Mouse (Mus musculus) C2C12 (cell line): ENCODE measurements at regions not wholly inside any gene's neighbourhood (a gene's known extent, or its start where the extent isn't known, plus 50 kb on each side); places are given as distances from the start of the nearest gene placed in this dataset.

Experiments
- CTCF ChIP-seq: IDR thresholded peaks from one replicate; pipeline ENCODE4 v1.5.1; 2011; ENCODE audit not compliant: control insufficient read depth, insufficient read depth, insufficient read length
- MYOD1 ChIP-seq: IDR thresholded peaks from one replicate; pipeline ENCODE4 v1.6.1; 2011; ENCODE audit warnings: low read depth; ENCODE audit not compliant: control insufficient read depth, insufficient read length
- MYOG ChIP-seq: IDR thresholded peaks from one replicate; pipeline ENCODE4 v1.6.1; 2011; ENCODE audit not compliant: control insufficient read depth, insufficient read length; ENCODE audit errors: extremely low read depth

DNA sequence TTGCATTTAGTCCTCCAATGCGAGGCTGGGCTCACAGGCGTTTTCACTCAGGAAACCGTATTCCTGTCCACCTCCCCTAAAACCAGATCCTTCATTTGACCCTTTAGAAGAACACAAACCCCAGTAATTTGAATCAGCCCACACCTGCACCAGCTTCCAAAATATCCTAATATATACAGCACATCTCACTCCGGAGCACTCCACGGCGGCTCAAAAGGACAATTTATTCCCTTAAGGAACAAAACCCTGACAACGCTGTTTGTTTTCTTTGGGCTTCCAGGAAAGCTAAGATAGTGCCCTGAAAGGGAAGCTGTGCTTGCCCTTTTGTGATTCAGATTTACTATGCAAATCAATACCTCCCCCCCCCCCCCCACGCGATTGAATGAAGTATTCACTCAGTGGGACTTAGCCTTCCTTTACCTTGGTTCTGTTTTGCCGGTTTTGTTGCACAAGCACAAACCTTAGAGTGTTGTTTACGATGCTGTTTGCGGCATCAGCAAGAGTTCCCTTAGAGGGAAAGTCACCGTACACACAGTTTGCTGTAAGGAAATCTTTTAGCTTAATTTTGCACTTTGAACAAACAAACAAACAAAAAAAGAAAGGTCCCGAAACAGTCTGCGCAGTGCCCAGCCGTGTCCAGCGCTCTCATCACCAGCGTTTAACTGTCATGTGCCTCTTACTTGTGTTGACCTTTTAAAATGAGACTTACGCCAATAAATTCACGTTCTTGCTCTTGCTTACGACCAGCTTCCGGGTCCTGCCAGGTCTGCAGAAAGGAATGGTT is 111.2 kb upstream of the Six2 start:
- no peak for TF ChIP-seq CTCF
- TF ChIP-seq MYOG, result no peak
- TF ChIP-seq MYOD1, result no peak
